Mouse (Mus musculus) G1E (cell line): ENCODE measurements around the gene AL732309.1.

Experiments used
- CTCF ChIP-seq: IDR thresholded peaks from 2 replicates; pipeline ENCODE4 v1.5.1; 2012; ENCODE audit warnings: low read depth, low read length, inconsistent platforms, mixed read lengths
- GATA1 ChIP-seq: IDR thresholded peaks from 2 replicates; pipeline ENCODE4 v1.6.1; 2012; ENCODE audit warnings: borderline replicate concordance, low read length, inconsistent platforms, mixed read lengths
- GATA2 ChIP-seq: IDR thresholded peaks from 2 replicates; pipeline ENCODE4 v1.6.1; 2012; ENCODE audit warnings: low read depth, low read length, inconsistent platforms, borderline replicate concordance
- POLR2AphosphoS5 ChIP-seq: IDR thresholded peaks from 2 replicates; pipeline ENCODE4 v1.6.1; 2012; ENCODE audit warnings: low read depth, low read length, inconsistent platforms; ENCODE audit not compliant: insufficient replicate concordance
- TAL1 ChIP-seq: conservative IDR thresholded peaks from 2 replicates; pipeline ENCODE4 v1.6.1; 2012; ENCODE audit warnings: low read depth, low read length, inconsistent platforms, mixed read lengths

- TF ChIP-seq CTCF (no peak), GATA2 (no peak), GATA1 (no peak), TAL1 (no peak), POLR2AphosphoS5 (no peak)
These were observed 25.3 kb upstream of the AL732309.1 start, which contains the start of the genes Ssna1 and Anapc2 for GRCm38 (mm10) chr2:25271827-25272511.
